Mouse (Mus musculus) MEL (cell line): ENCODE data around the gene Rad51d.

ENCODE experiments used
- CHD2 ChIP-seq: IDR thresholded peaks from 2 replicates; pipeline ENCODE4 v1.6.1; 2011; ENCODE audit warnings: low read length, improper control_type of control experiment
- CTCF ChIP-seq, 3 experiments: IDR thresholded peaks in 2 of 3; conservative IDR thresholded peaks in 1 of 3; 2 replicates each; pipeline ENCODE4 v1.5.1; 2011 to 2012; ENCODE audit warnings: low read length in 3 of 3, low read depth in 2 of 3, mild to moderate bottlenecking in 2 of 3, improper control_type of control experiment in 1 of 3, inconsistent platforms in 1 of 3, mixed read lengths in 1 of 3, moderate library complexity in 1 of 3; ENCODE audit not compliant: control insufficient read depth in 1 of 3, insufficient read depth in 1 of 3, poor library complexity in 1 of 3, severe bottlenecking in 1 of 3
- EP300 ChIP-seq, 2 experiments: IDR thresholded peaks; 2 replicates each; pipeline ENCODE4 v1.6.1; 2011; ENCODE audit warnings: improper control_type of control experiment in 2 of 2, low read length in 2 of 2, low read depth in 1 of 2, mild to moderate bottlenecking in 1 of 2
- GATA1 ChIP-seq: IDR thresholded peaks from 2 replicates; pipeline ENCODE4 v1.6.1; 2011; ENCODE audit warnings: low read depth, low read length, improper control_type of control experiment
- JUND ChIP-seq: IDR thresholded peaks from 2 replicates; pipeline ENCODE4 v1.6.1; 2011; ENCODE audit warnings: low read depth, mild to moderate bottlenecking, improper control_type of control experiment, low read length
- MXI1 ChIP-seq: IDR thresholded peaks from 2 replicates; pipeline ENCODE4 v1.6.1; 2011; ENCODE audit warnings: mild to moderate bottlenecking, low read depth, low read length, improper control_type of control experiment
- POLR2A ChIP-seq, 2 experiments: IDR thresholded peaks; 2 replicates each; pipeline ENCODE4 v1.6.1; 2011 to 2012; ENCODE audit warnings: low read length in 2 of 2, mild to moderate bottlenecking in 2 of 2, control low read depth in 1 of 2, improper control_type of control experiment in 1 of 2, low read depth in 1 of 2, moderate library complexity in 1 of 2; ENCODE audit not compliant: control insufficient read depth in 1 of 2, insufficient read depth in 1 of 2, poor library complexity in 1 of 2
- UBTF ChIP-seq: IDR thresholded peaks from 2 replicates; pipeline ENCODE4 v1.6.1; 2012; ENCODE audit warnings: low read depth, mild to moderate bottlenecking, inconsistent platforms, low read length, improper control_type of control experiment, moderate library complexity, borderline replicate concordance; ENCODE audit not compliant: insufficient read depth
- ZKSCAN1 ChIP-seq: IDR thresholded peaks from 2 replicates; pipeline ENCODE4 v1.6.1; 2012; ENCODE audit warnings: low read depth, mild to moderate bottlenecking, inconsistent platforms, low read length, improper control_type of control experiment, moderate library complexity

GRCm38 (mm10) chr11:82929633-82929950 is 39.2 kb upstream of the Rad51d start:
- TF ChIP-seq CTCF (IDR thresholded peaks at IDR 0.05 in 2 of 3, conservative IDR thresholded peaks at IDR 0.05 in 1 of 3; ENCODE audit: control insufficient read depth in 1 of 3, insufficient read depth in 1 of 3, low read depth in 2 of 3, low read length in 3 of 3, poor library complexity in 1 of 3, severe bottlenecking in 1 of 3) (no peak), JUND (no peak), GATA1 (no peak), EP300 (IDR thresholded peaks at IDR 0.05; ENCODE audit: low read depth in 1 of 2, low read length in 2 of 2) (no peak), ZKSCAN1 (no peak), POLR2A (IDR thresholded peaks at IDR 0.05; ENCODE audit: control insufficient read depth in 1 of 2, insufficient read depth in 1 of 2, low read depth in 1 of 2, low read length in 2 of 2, poor library complexity in 1 of 2) (no peak), MXI1 (no peak), CHD2 (no peak), UBTF (no peak)
